Mouse (Mus musculus): ENCODE measurements at regions not wholly inside any gene's neighbourhood (a gene's known extent, or its start where the extent isn't known, plus 50 kb on each side); places are given as distances from the start of the nearest gene placed in this dataset.
"Not testable (repeated sequence)": the region's sequence is repeated elsewhere in the genome, so short reads cannot be mapped to it uniquely, and the experiment has no call there.

GRCm38 (mm10) chr6:47679946-47680345 lies 84.8 kb upstream of the Ezh2 start:
- POLR2A ChIA-PET, CTCF ChIA-PET: not testable (repeated sequence)

GRCm38 (mm10) chr6:47672741-47673140 lies 77.6 kb upstream of the Ezh2 start:
- POLR2A ChIA-PET, CTCF ChIA-PET: not testable (repeated sequence)

GRCm38 (mm10) chr6:47652880-47653279 lies 57.7 kb upstream of the Ezh2 start:
- POLR2A ChIA-PET, CTCF ChIA-PET: not testable (repeated sequence)

- POLR2A ChIA-PET = not testable (repeated sequence)
- CTCF ChIA-PET = interaction anchor here in 1 of 4 experiments (0.6 kb wide), 1 partner anchor 383 kb away, joined by 3 read pairs; no protein-coding TSS in a partner anchor
Measured at GRCm38 (mm10) chr6:47651385-47651718, 56.2 kb upstream of the Ezh2 start.

- POLR2A ChIA-PET = no interaction called here
Measured at GRCm38 (mm10) chr6:47650463-47651384, 55.6 kb upstream of the Ezh2 start.

GRCm38 (mm10) chr6:47649961-47650360 lies 54.8 kb upstream of the Ezh2 start:
- POLR2A ChIA-PET = interaction anchor here in 2 of 4 experiments (0.7 to 0.8 kb wide), 3 partner anchors 54 to 217 kb away, joined by 3 to 6 read pairs (median 3); partner anchors contain the start of gene Ezh2 (in 1 of the 2)

More at GRCm38 (mm10) chr6:47650463-47651384, 55.6 kb upstream of the Ezh2 start:
- CTCF ChIA-PET = interaction anchor here in 2 of 4 experiments (0.6 to 0.7 kb wide), 2 partner anchors 160 to 382 kb away, joined by 3 to 4 read pairs; no protein-coding TSS in a partner anchor

GRCm38 (mm10) chr6:47649451-47649931 lies 54.4 kb upstream of the Ezh2 start:
- POLR2A ChIA-PET = interaction anchor here in 2 of 4 experiments (0.7 to 0.8 kb wide), 3 partner anchors 54 to 216 kb away, joined by 3 to 6 read pairs (median 3); partner anchors contain the start of gene Ezh2 (in 1 of the 2)
- CTCF ChIA-PET = interaction anchor here in 2 of 4 experiments (0.5 kb wide), 2 partner anchors 330 to 371 kb away, joined by 3 read pairs; no protein-coding TSS in a partner anchor

More at GRCm38 (mm10) chr6:47649961-47650360, 54.8 kb upstream of the Ezh2 start:
- CTCF ChIA-PET = interaction anchor here in 2 of 4 experiments (0.5 kb wide), 2 partner anchors 330 to 371 kb away, joined by 3 read pairs; no protein-coding TSS in a partner anchor

GRCm38 (mm10) chr6:47648899-47649298 lies 53.8 kb upstream of the Ezh2 start:
- ChIA-PET CTCF (no interaction called here), POLR2A (no interaction called here)

- POLR2A ChIA-PET = interaction anchor here in 1 of 4 experiments (1.0 kb wide), 1 partner anchor 53 kb away, joined by 3 read pairs; the partner anchor contains the start of gene Ezh2
- CTCF ChIA-PET = interaction anchor here in 1 of 4 experiments (0.7 kb wide), 1 partner anchor 54 kb away, joined by 3 read pairs; no protein-coding TSS in a partner anchor
Measured at GRCm38 (mm10) chr6:47648316-47648715, 53.2 kb upstream of the Ezh2 start.

GRCm38 (mm10) chr6:47647876-47648275 lies 52.7 kb upstream of the Ezh2 start:
- ChIA-PET POLR2A (interaction anchor here in 1 of 4 experiments (1.0 to 1.1 kb wide), 2 partner anchors 46 to 53 kb away, joined by 3 read pairs; partner anchors contain the start of gene Ezh2), CTCF (interaction anchor here in 1 of 4 experiments (0.7 kb wide), 1 partner anchor 53 kb away, joined by 3 read pairs; no protein-coding TSS in a partner anchor)

- CTCF ChIA-PET = no interaction called here
- POLR2A ChIA-PET = interaction anchor here in 1 of 4 experiments (1.0 to 1.1 kb wide), 3 partner anchors 24 to 52 kb away, joined by 3 read pairs; partner anchors contain the start of gene Ezh2
Measured at GRCm38 (mm10) chr6:47646731-47647567, 51.8 kb upstream of the Ezh2 start.

- POLR2A ChIA-PET = interaction anchor here in 1 of 4 experiments (1.0 kb wide), 1 partner anchor 23 kb away, joined by 3 read pairs; no protein-coding TSS in a partner anchor
- CTCF ChIA-PET = no interaction called here
Measured at GRCm38 (mm10) chr6:47646022-47646421, 50.9 kb upstream of the Ezh2 start.
